Mouse (Mus musculus): ENCODE results near the gene Grtp1. TPM values are rescaled to one million over a fixed set of nuclear protein-coding genes. Genes with fewer than 3 reads are reported as not detected.
A peak's percentile ranks its signal among the peaks of the same experiment; 100 is the strongest.
"Not testable (repeated sequence)": the region's sequence is repeated elsewhere in the genome, so short reads cannot be mapped to it uniquely, and the experiment has no call there.

Gene Grtp1
- polyA plus RNA-seq, 1 experiment, result 20.6 TPM

DNA sequence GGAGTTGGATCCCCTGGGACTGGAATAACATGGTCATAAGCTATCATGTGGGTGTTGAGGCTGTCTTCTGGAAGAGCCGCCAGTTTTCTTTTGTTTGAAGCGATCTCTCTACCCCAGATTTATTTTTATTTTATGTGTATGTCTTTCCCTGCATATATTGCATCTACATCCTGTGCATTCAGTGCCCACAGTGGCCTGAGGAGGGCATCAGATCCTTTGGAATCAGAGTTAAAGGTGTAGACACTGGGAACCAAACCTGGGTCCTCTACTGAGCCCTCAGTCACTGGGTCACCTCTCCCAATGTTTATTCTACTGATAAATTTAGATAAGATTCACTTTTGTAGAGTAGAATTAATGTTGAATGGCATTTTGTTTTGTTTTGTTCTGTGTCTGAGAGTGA, 51.1 kb downstream of the Grtp1 start:
- no peak for TF ChIP-seq POLR2A (IDR thresholded peaks at IDR 0.05; ENCODE audit: borderline replicate concordance, control insufficient read depth, low read depth, low read length)
- TF ChIP-seq CTCF (IDR thresholded peaks at IDR 0.05; ENCODE audit: control insufficient read depth, insufficient read depth, low read length), result no peak
- H3K4me3 ChIP-seq (replicated peaks; ENCODE audit: control insufficient read depth, low read depth, low read length), result no peak overlapping the region
- no peak overlapping the region for H3K27ac ChIP-seq (ENCODE audit: control insufficient read depth, insufficient read depth, low read depth, low read length, poor library complexity)
- no peaks in the 10 kb centered on the region for H3K4me1 ChIP-seq (ENCODE audit: control insufficient read depth, insufficient read depth, low read length)
- 94% methylated on average over 2 of the region's 2 CpGs for whole genome bisulfite sequencing

- H3K4me1 ChIP-seq (ENCODE audit: control insufficient read depth, insufficient read depth, low read length), result no peaks in the 10 kb centered on the region
- WGBS, result 76% methylated on average over 2 of the region's 2 CpGs
- TF ChIP-seq POLR2A (IDR thresholded peaks at IDR 0.05; ENCODE audit: borderline replicate concordance, control insufficient read depth, low read depth, low read length), result no peak
- TF ChIP-seq CTCF (IDR thresholded peaks at IDR 0.05; ENCODE audit: control insufficient read depth, insufficient read depth, low read length), result no peak
- H3K4me3 ChIP-seq (replicated peaks; ENCODE audit: control insufficient read depth, low read depth, low read length), result no peak overlapping the region
- no peak overlapping the region for H3K27ac ChIP-seq (ENCODE audit: control insufficient read depth, insufficient read depth, low read depth, low read length, poor library complexity)
Observed at GRCm38 (mm10) chr8:13148476-13148875, 51.9 kb downstream of the Grtp1 start.

DNA sequence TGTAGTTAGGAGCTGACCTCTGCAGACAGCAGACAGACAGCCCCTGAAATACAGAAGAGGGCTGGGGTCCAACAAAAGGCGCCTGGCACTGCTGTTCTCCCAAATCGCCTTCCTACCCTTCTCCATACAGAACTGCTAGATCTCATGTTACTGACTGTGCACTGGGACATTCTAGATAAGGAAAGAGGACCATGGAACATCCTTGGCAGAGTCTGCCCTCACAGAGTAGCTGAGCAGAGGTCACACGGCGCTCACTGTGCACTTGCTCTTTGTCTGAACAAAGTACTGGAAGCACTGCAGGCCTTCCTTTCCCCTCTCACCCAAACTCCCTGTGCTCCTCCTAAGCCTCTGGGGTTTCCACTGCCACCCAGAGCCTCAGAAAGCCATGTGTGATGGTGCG, 58.7 kb downstream of the Grtp1 start:
- Histone ChIP-seq H3K4me1 (ENCODE audit: control insufficient read depth, insufficient read depth, low read length) (no peaks in the 10 kb centered on the region), H3K27ac (ENCODE audit: control insufficient read depth, insufficient read depth, low read depth, low read length, poor library complexity) (no peak overlapping the region), H3K4me3 (replicated peaks; ENCODE audit: control insufficient read depth, low read depth, low read length) (no peak overlapping the region)
- TF ChIP-seq CTCF (IDR thresholded peaks at IDR 0.05; ENCODE audit: control insufficient read depth, insufficient read depth, low read length) (no peak), POLR2A (IDR thresholded peaks at IDR 0.05; ENCODE audit: borderline replicate concordance, control insufficient read depth, low read depth, low read length) (no peak)
- 93% methylated on average over 5 of the region's 5 CpGs for WGBS

- Histone ChIP-seq H3K27ac (ENCODE audit: control insufficient read depth, insufficient read depth, low read depth, low read length, poor library complexity) (no peak overlapping the region), H3K4me1 (ENCODE audit: control insufficient read depth, insufficient read depth, low read length) (no peaks in the 10 kb centered on the region), H3K4me3 (replicated peaks; ENCODE audit: control insufficient read depth, low read depth, low read length) (no peak overlapping the region)
- TF ChIP-seq CTCF (IDR thresholded peaks at IDR 0.05; ENCODE audit: control insufficient read depth, insufficient read depth, low read length) (no peak), POLR2A (IDR thresholded peaks at IDR 0.05; ENCODE audit: borderline replicate concordance, control insufficient read depth, low read depth, low read length) (no peak)
- 97% methylated on average over 6 of the region's 6 CpGs for WGBS
Observed at GRCm38 (mm10) chr8:13139641-13140182, 60.7 kb downstream of the Grtp1 start.

DNA sequence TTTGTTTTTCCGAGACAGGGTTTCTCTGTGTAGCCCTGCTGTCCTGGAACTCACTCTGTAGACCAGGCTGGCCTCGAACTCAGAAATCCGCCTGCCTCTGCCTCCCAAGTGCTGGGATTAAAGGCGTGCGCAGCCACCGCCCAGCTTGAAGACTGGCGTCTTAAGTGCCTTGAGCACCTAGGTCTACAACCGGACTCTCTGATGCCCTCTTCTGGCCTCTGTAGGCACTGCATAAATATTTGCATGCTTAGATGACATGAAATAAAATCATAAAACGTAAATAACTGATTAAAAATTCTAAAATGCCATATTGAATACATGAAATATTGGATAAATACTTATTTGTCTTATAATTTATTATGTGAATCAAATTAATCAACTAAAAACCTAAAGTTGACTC, 68.2 kb downstream of the Grtp1 start:
- not testable (repeated sequence) for H3K27ac ChIP-seq (ENCODE audit: control insufficient read depth, insufficient read depth, low read depth, low read length, poor library complexity); H3K4me1 ChIP-seq (ENCODE audit: control insufficient read depth, insufficient read depth, low read length); H3K4me3 ChIP-seq (replicated peaks; ENCODE audit: control insufficient read depth, low read depth, low read length)
- TF ChIP-seq CTCF (IDR thresholded peaks at IDR 0.05; ENCODE audit: control insufficient read depth, insufficient read depth, low read length), result peak; percentile 64
- WGBS, result 53% methylated on average over 9 of the region's 9 CpGs

DNA sequence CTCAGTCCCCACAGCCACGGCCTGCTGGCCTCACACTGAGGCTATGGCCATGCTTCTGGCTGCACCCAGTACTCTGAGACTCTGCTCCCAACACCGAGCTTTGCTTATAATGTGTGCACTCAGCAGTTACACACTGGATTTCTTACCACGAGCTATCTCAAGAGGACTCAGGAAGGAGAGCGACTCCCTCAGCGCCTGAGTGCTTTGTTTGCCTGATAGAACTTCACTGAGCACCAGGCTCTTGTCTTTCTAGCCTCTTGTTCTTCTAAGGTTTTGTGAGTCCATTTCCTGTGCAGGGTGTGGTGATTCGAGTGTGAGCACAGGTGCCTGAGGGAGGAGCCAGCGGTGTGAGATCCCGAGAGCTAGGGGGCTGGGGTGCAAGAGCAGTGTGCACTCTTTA, 75.5 kb downstream of the Grtp1 start:
- Histone ChIP-seq H3K4me3 (replicated peaks; ENCODE audit: control insufficient read depth, low read depth, low read length) (no peak overlapping the region), H3K4me1 (ENCODE audit: control insufficient read depth, insufficient read depth, low read length) (no peaks in the 10 kb centered on the region; the same call in 1 of the 2 replicates), H3K27ac (ENCODE audit: control insufficient read depth, insufficient read depth, low read depth, low read length, poor library complexity) (no peak overlapping the region)
- TF ChIP-seq POLR2A (IDR thresholded peaks at IDR 0.05; ENCODE audit: borderline replicate concordance, control insufficient read depth, low read depth, low read length) (no peak), CTCF (IDR thresholded peaks at IDR 0.05; ENCODE audit: control insufficient read depth, insufficient read depth, low read length) (no peak)
- WGBS, result 87% methylated on average over 8 of the region's 8 CpGs

DNA sequence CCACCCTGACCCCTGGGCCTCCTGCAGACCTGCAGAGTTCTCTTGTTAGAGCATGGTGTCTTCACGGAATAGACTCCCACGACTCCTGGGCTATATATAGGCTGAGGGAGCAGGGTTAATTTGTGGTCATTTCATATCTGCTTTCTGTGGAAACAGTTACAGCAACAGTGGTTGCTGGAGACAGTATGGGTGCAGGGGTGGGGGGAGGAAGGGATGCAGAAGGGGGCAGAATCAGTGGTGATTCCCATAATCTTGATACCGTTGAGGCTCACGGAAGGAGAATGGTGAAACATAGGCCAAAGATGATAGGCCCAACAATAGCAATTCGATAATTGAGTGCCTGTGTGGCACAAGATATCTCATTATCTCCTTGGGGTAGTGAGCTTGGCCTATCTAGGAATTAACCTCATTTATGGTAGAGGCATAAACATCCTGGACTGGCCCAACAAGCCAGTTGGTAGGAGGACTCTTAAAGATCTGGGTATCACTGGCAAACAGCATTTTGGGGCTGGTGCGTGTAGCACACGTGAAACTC, 77.5 kb downstream of the Grtp1 start:
- no peaks in the 10 kb centered on the region; the same call in 1 of the 2 replicates for H3K4me1 ChIP-seq (ENCODE audit: control insufficient read depth, insufficient read depth, low read length)
- H3K27ac ChIP-seq (ENCODE audit: control insufficient read depth, insufficient read depth, low read depth, low read length, poor library complexity), result no peak overlapping the region

More for the DNA sequence above, 77.5 kb downstream of the Grtp1 start:
- TF ChIP-seq CTCF (IDR thresholded peaks at IDR 0.05; ENCODE audit: control insufficient read depth, insufficient read depth, low read length), result no peak
- no peak for TF ChIP-seq POLR2A (IDR thresholded peaks at IDR 0.05; ENCODE audit: borderline replicate concordance, control insufficient read depth, low read depth, low read length)
- no peak overlapping the region for H3K4me3 ChIP-seq (replicated peaks; ENCODE audit: control insufficient read depth, low read depth, low read length)
- WGBS, result 63% methylated on average over 7 of the region's 7 CpGs

Other genes starting within 250 kb of the Grtp1 start
- 0.86 and 1.3 TPM in 2 replicates for gene F7, start 174.6 kb downstream of the Grtp1 start, polyA plus RNA-seq (2011; ENCODE audit: insufficient read depth, insufficient read length, low replicate concordance, missing spikeins)
- gene F10, start 163.3 kb downstream of the Grtp1 start, polyA plus RNA-seq (2011; ENCODE audit: insufficient read depth, insufficient read length, low replicate concordance, missing spikeins), result 8.0 and 27.9 TPM in 2 replicates
- gene Proz, start 139.7 kb downstream of the Grtp1 start, polyA plus RNA-seq (2011; ENCODE audit: insufficient read depth, insufficient read length, low replicate concordance, missing spikeins), result 0.34 and 0.70 TPM in 2 replicates
- gene Pcid2, start 95.2 kb downstream of the Grtp1 start, polyA plus RNA-seq (2011; ENCODE audit: insufficient read depth, insufficient read length, low replicate concordance, missing spikeins), result 16.6 and 19.1 TPM in 2 replicates
- 54.9 and 73.7 TPM in 2 replicates for gene Cul4a, start 95.0 kb downstream of the Grtp1 start, polyA plus RNA-seq (2011; ENCODE audit: insufficient read depth, insufficient read length, low replicate concordance, missing spikeins)
- gene Lamp1, start 41.5 kb downstream of the Grtp1 start, polyA plus RNA-seq (2011; ENCODE audit: insufficient read depth, insufficient read length, low replicate concordance, missing spikeins), result 61.3 and 127 TPM in 2 replicates
- 0.99 TPM in 1 of 2 replicates, not detected in the other for gene Adprhl1, start 53.5 kb upstream of the Grtp1 start, polyA plus RNA-seq (2011; ENCODE audit: insufficient read depth, insufficient read length, low replicate concordance, missing spikeins)
- 5.7 and 7.4 TPM in 2 replicates for gene Dcun1d2, start 87.5 kb upstream of the Grtp1 start, polyA plus RNA-seq (2011; ENCODE audit: insufficient read depth, insufficient read length, low replicate concordance, missing spikeins)
- 7.4 and 7.9 TPM in 2 replicates for gene Tmco3, start 87.6 kb upstream of the Grtp1 start, polyA plus RNA-seq (2011; ENCODE audit: insufficient read depth, insufficient read length, low replicate concordance, missing spikeins)
- gene Tfdp1, start 138.1 kb upstream of the Grtp1 start, polyA plus RNA-seq (2011; ENCODE audit: insufficient read depth, insufficient read length, low replicate concordance, missing spikeins), result 56.4 and 72.3 TPM in 2 replicates
- not detected in 2 replicates for gene Atp4b, start 196.2 kb upstream of the Grtp1 start, polyA plus RNA-seq (2011; ENCODE audit: insufficient read depth, insufficient read length, low replicate concordance, missing spikeins)
- gene Grk1, start 204.5 kb upstream of the Grtp1 start, polyA plus RNA-seq (2011; ENCODE audit: insufficient read depth, insufficient read length, low replicate concordance, missing spikeins), result 0.20 TPM in 1 of 2 replicates, not detected in the other
- not detected in 2 replicates for gene Tmem255b, start 234.6 kb upstream of the Grtp1 start, polyA plus RNA-seq (2011; ENCODE audit: insufficient read depth, insufficient read length, low replicate concordance, missing spikeins)

All from bone marrow, adult 2 months (tissue).